Mouse (Mus musculus) C2C12 (cell line): Measurements from ENCODE around the gene Acsm4.

Source experiments
- CEBPB ChIP-seq: IDR thresholded peaks from one replicate; pipeline ENCODE4 v1.6.1; 2011; ENCODE audit warnings: low read depth, mild to moderate bottlenecking, control low read depth, moderate library complexity
- CTCF ChIP-seq: IDR thresholded peaks from one replicate; pipeline ENCODE4 v1.5.1; 2011; ENCODE audit not compliant: control insufficient read depth, insufficient read depth, insufficient read length
- MYOG ChIP-seq: IDR thresholded peaks from one replicate; pipeline ENCODE4 v1.6.1; 2011; ENCODE audit not compliant: control insufficient read depth, insufficient read length; ENCODE audit errors: extremely low read depth
- USF1 ChIP-seq: IDR thresholded peaks from one replicate; pipeline ENCODE4 v1.6.1; 2011; ENCODE audit warnings: low read depth, mild to moderate bottlenecking, control low read depth, moderate library complexity

DNA sequence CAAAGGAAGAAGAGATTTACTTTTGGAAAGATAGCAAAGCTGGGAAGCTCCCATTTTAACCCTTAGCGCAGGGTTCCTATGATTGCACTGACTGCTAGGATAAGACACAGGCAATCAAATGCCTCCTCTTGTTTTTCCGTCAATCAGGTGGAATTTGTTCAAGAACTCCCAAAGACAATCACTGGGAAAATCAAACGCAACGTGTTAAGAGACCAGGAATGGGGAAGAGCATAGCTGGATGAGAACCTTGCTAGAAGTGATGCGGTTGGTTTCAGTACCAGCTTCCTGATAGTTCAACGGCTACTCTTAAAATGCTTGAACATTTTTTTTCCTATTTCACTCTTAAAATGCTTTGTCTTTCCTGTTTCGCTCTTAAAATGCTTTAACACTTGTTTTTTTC, 24.3 kb downstream of the Acsm4 start:
- TF ChIP-seq MYOG (no peak), CTCF (no peak), USF1 (no peak), CEBPB (no peak)
